Mouse (Mus musculus) CH12.LX (cell line): ENCODE results near the gene Riok2.

Experiments
- CHD1 ChIP-seq: IDR thresholded peaks from 2 replicates; pipeline ENCODE4 v1.6.1; 2012; ENCODE audit warnings: low read depth, low read length, improper control_type of control experiment, inconsistent platforms
- CTCF ChIP-seq, 2 experiments: IDR thresholded peaks in 1 of 2; conservative IDR thresholded peaks in 1 of 2; 2 replicates each; pipeline ENCODE4 v1.5.1; 2011 to 2012; ENCODE audit warnings: low read depth in 2 of 2, low read length in 2 of 2, improper control_type of control experiment in 1 of 2, inconsistent platforms in 1 of 2, mild to moderate bottlenecking in 1 of 2, moderate library complexity in 1 of 2
- ELF1 ChIP-seq: IDR thresholded peaks from 2 replicates; pipeline ENCODE4 v1.6.1; 2014; ENCODE audit warnings: low read depth, mild to moderate bottlenecking, inconsistent platforms, low read length, improper control_type of control experiment
- EP300 ChIP-seq: IDR thresholded peaks from 2 replicates; pipeline ENCODE4 v1.6.1; 2011; ENCODE audit warnings: low read length, improper control_type of control experiment
- MAFK ChIP-seq: IDR thresholded peaks from 2 replicates; pipeline ENCODE4 v1.6.1; 2011; ENCODE audit warnings: low read length, improper control_type of control experiment; ENCODE audit not compliant: insufficient replicate concordance
- MAX ChIP-seq: IDR thresholded peaks from 2 replicates; pipeline ENCODE4 v1.6.1; 2011; ENCODE audit warnings: low read length, improper control_type of control experiment
- PAX5 ChIP-seq: IDR thresholded peaks from 2 replicates; pipeline ENCODE4 v1.6.1; 2012; ENCODE audit warnings: low read length, inconsistent platforms, mixed read lengths
- POLR2A ChIP-seq: IDR thresholded peaks from 2 replicates; pipeline ENCODE4 v1.6.1; 2011; ENCODE audit warnings: low read depth, mild to moderate bottlenecking, improper control_type of control experiment, low read length
- POLR2AphosphoS2 ChIP-seq: IDR thresholded peaks from 2 replicates; pipeline ENCODE4 v1.6.1; 2011; ENCODE audit warnings: low read depth, low read length, improper control_type of control experiment
- USF1 ChIP-seq: IDR thresholded peaks from 2 replicates; pipeline ENCODE4 v1.6.1; 2014; ENCODE audit warnings: low read depth, mild to moderate bottlenecking, inconsistent platforms, low read length, improper control_type of control experiment
- ZMIZ1 ChIP-seq: IDR thresholded peaks from 2 replicates; pipeline ENCODE4 v1.6.1; 2012; ENCODE audit warnings: low read depth, mild to moderate bottlenecking, inconsistent platforms, low read length, improper control_type of control experiment

GRCm38 (mm10) chr17:17441876-17442498 is 67.9 kb downstream of the Riok2 start:
- TF ChIP-seq PAX5 (no peak), POLR2A (no peak), POLR2AphosphoS2 (no peak), CHD1 (no peak), ZMIZ1 (no peak), MAFK (no peak), ELF1 (no peak), EP300 (no peak), CTCF (conservative IDR thresholded peaks at IDR 0.05 in 1 of 2, IDR thresholded peaks at IDR 0.05 in 1 of 2; ENCODE audit: low read depth in 2 of 2, low read length in 2 of 2) (no peak), USF1 (no peak), MAX (no peak)
